Mouse (Mus musculus): ENCODE measurements around the gene Angptl3.

Angptl3 gene

GRCm38 (mm10) chr4:99030686-99031085, at the start of gene Angptl3:
TSS of gene Angptl3 (plus strand) at chr4:99030954.
- DNase-seq (ENCODE audit: low spot score), result no peak

- no peak for DNase-seq (ENCODE audit: low spot score)
These were observed 46.1 kb upstream of the Angptl3 start for GRCm38 (mm10) chr4:98984701-98985100.

- DNase-seq (ENCODE audit: low spot score), result no peak
These were observed 37.3 kb upstream of the Angptl3 start for GRCm38 (mm10) chr4:98993491-98993890.

- DNase-seq (ENCODE audit: low spot score), result no peak
These were observed 25.2 kb upstream of the Angptl3 start for GRCm38 (mm10) chr4:99005574-99005973.

GRCm38 (mm10) chr4:99006319-99006718, 24.4 kb upstream of the Angptl3 start:
- no peak for DNase-seq (ENCODE audit: low spot score)

- DNase-seq (ENCODE audit: low spot score), result no peak
These were observed 19.7 kb upstream of the Angptl3 start for GRCm38 (mm10) chr4:99011039-99011438.

- DNase-seq (ENCODE audit: low spot score), result no peak
These were observed 8.5 kb upstream of the Angptl3 start for GRCm38 (mm10) chr4:99022221-99022620.

GRCm38 (mm10) chr4:99028377-99028776, 2.4 kb upstream of the Angptl3 start:
- no peak for DNase-seq (ENCODE audit: low spot score)

- DNase-seq (ENCODE audit: low spot score), result no peak
These were observed 2.2 kb downstream of the Angptl3 start for GRCm38 (mm10) chr4:99032921-99033320.

GRCm38 (mm10) chr4:99044854-99045253, 14.1 kb downstream of the Angptl3 start:
- no peak for DNase-seq (ENCODE audit: low spot score)

- DNase-seq (ENCODE audit: low spot score), result no peak
These were observed 15.7 kb downstream of the Angptl3 start for GRCm38 (mm10) chr4:99046471-99046870.

- DNase-seq (ENCODE audit: low spot score), result no peak
These were observed 17.8 kb downstream of the Angptl3 start for GRCm38 (mm10) chr4:99048581-99048980.

GRCm38 (mm10) chr4:99064524-99064923, 33.8 kb downstream of the Angptl3 start:
- DNase-seq (ENCODE audit: low spot score), result no peak

- no peak for DNase-seq (ENCODE audit: low spot score)
These were observed 38.1 kb downstream of the Angptl3 start for GRCm38 (mm10) chr4:99068806-99069205.

- DNase-seq (ENCODE audit: low spot score), result no peak
These were observed 47.3 kb downstream of the Angptl3 start for GRCm38 (mm10) chr4:99078005-99078404.

- DNase-seq (ENCODE audit: low spot score), result no peak
These were observed 50.4 kb downstream of the Angptl3 start for GRCm38 (mm10) chr4:99081169-99081568.

- DNase-seq (ENCODE audit: low spot score), result no peak
These were observed 53.1 kb downstream of the Angptl3 start for GRCm38 (mm10) chr4:99083862-99084261.

GRCm38 (mm10) chr4:99087760-99088485, 57.2 kb downstream of the Angptl3 start:
- DNase-seq (ENCODE audit: low spot score), result no peak

GRCm38 (mm10) chr4:99091151-99091701, 60.5 kb downstream of the Angptl3 start:
- no peak for DNase-seq (ENCODE audit: low spot score)

GRCm38 (mm10) chr4:99091777-99092176, 61.0 kb downstream of the Angptl3 start:
- no peak for DNase-seq (ENCODE audit: low spot score)
